Mouse (Mus musculus): ENCODE data around the gene Iqce. TPM values are rescaled to one million over a fixed set of nuclear protein-coding genes. Genes with fewer than 3 reads are reported as not detected.

The Iqce gene
- total and polyA plus RNA-seq, 3 experiments, result 6.4 to 21.2 TPM; not detected in 1

GRCm38 (mm10) chr5:140617714-140618113 lies 84.5 kb downstream of the Iqce start:
- H3K4me3 ChIP-seq (ENCODE audit: control insufficient read depth in 1 of 2, insufficient read depth in 1 of 2, low read depth in 2 of 2, low read length in 2 of 2), result no peak overlapping the region
- H3K27me3 ChIP-seq (ENCODE audit: control insufficient read depth in 1 of 2, insufficient read depth in 2 of 2, low read length in 2 of 2), result no peaks in the 10 kb centered on the region
- peaks cover 8 to 37% of the 10 kb centered on the region in 2 experiments for H3K4me1 ChIP-seq (ENCODE audit: control insufficient read depth in 1 of 2, insufficient read depth in 2 of 2, low read length in 2 of 2)
- peak overlapping the region; percentile 64 for H3K27ac ChIP-seq (ENCODE audit: control insufficient read depth, low read depth, low read length)
- peak; percentile 88 for DNase-seq (ENCODE audit: low read depth, low spot score)
- peaks cover 0 to 30% of the 10 kb centered on the region in 2 experiments; a peak in 2 of 4 replicates for H3K36me3 ChIP-seq (ENCODE audit: control insufficient read depth in 1 of 2, insufficient read depth in 2 of 2, low read length in 2 of 2)
- H3K9ac ChIP-seq (ENCODE audit: control insufficient read depth, low read depth, low read length, poor library complexity, severe bottlenecking), result peak overlapping the region; percentile 4
- H3K9me3 ChIP-seq (replicated peaks; ENCODE audit: insufficient read depth, low read length), result no peaks in the 10 kb centered on the region
- no peaks in the 10 kb centered on the region for H3K79me2 ChIP-seq (ENCODE audit: control insufficient read depth, insufficient read depth, low read length, poor library complexity)
- peak; percentile 80; the same call in 1 of the 2 replicates for TF ChIP-seq MAZ (IDR thresholded peaks at IDR 0.05; ENCODE audit: low read depth, low read length)
- TF ChIP-seq CHD2 (IDR thresholded peaks at IDR 0.05; ENCODE audit: low read length), result no peak
- no peak for TF ChIP-seq E2F4 (IDR thresholded peaks at IDR 0.05; ENCODE audit: borderline replicate concordance, low read depth, low read length)
- TF ChIP-seq NRF1 (IDR thresholded peaks at IDR 0.05; ENCODE audit: insufficient read depth, low read depth, low read length, poor library complexity, severe bottlenecking), result 0 out of 2 replicates have a peak, but pooled peaks have one; percentile 27
- TF ChIP-seq ELF1 (IDR thresholded peaks at IDR 0.05; ENCODE audit: low read depth, low read length), result peak; percentile 77
- peak; percentile 74 for TF ChIP-seq MAX (IDR thresholded peaks at IDR 0.05; ENCODE audit: low read length)
- no peak for TF ChIP-seq JUND (IDR thresholded peaks at IDR 0.05; ENCODE audit: low read depth, low read length)
- TF ChIP-seq CTCF (IDR thresholded peaks at IDR 0.05 in 2 of 3, conservative IDR thresholded peaks at IDR 0.05 in 1 of 3; ENCODE audit: control insufficient read depth in 1 of 3, insufficient read depth in 1 of 3, low read depth in 2 of 3, low read length in 3 of 3, poor library complexity in 1 of 3, severe bottlenecking in 1 of 3), result no peak
- no peak for TF ChIP-seq UBTF (IDR thresholded peaks at IDR 0.05; ENCODE audit: borderline replicate concordance, insufficient read depth, low read depth, low read length)
- no peak for TF ChIP-seq TCF12 (IDR thresholded peaks at IDR 0.05; ENCODE audit: low read depth, low read length)
- peak; percentile 85 for TF ChIP-seq MYC (IDR thresholded peaks at IDR 0.05; ENCODE audit: low read depth, low read length)
- peak; percentile 58; the same call in 1 of the 2 replicates for TF ChIP-seq ETS1 (IDR thresholded peaks at IDR 0.05; ENCODE audit: low read depth, low read length)
- TF ChIP-seq GABPA (IDR thresholded peaks at IDR 0.05; ENCODE audit: low read depth, low read length), result no peak
- 0 out of 2 replicates have a peak, but pooled peaks have one; percentile 45 for TF ChIP-seq HCFC1 (IDR thresholded peaks at IDR 0.05; ENCODE audit: low read depth, low read length)
- TF ChIP-seq USF2 (IDR thresholded peaks at IDR 0.05; ENCODE audit: borderline replicate concordance in 1 of 2, insufficient read depth in 1 of 2, low read depth in 1 of 2, low read length in 2 of 2), result no peak
- TF ChIP-seq POLR2AphosphoS5 (IDR thresholded peaks at IDR 0.05; ENCODE audit: borderline replicate concordance, low read depth, low read length), result no peak
- no peak for TF ChIP-seq TAL1 (IDR thresholded peaks at IDR 0.05; ENCODE audit: low read length)
- TF ChIP-seq ZNF384 (IDR thresholded peaks at IDR 0.05; ENCODE audit: low read depth, low read length), result no peak
- no peak for TF ChIP-seq GATA1 (IDR thresholded peaks at IDR 0.05; ENCODE audit: low read depth, low read length)
- TF ChIP-seq EP300 (IDR thresholded peaks at IDR 0.05; ENCODE audit: low read depth in 1 of 2, low read length in 2 of 2), result peak; percentile 56 to 59
- TF ChIP-seq CHD1 (IDR thresholded peaks at IDR 0.05; ENCODE audit: low read depth, low read length), result no peak
- no peak for TF ChIP-seq BHLHE40 (IDR thresholded peaks at IDR 0.05; ENCODE audit: borderline replicate concordance, low read depth, low read length)
- TF ChIP-seq SMC3 (IDR thresholded peaks at IDR 0.05; ENCODE audit: low read depth, low read length), result 0 out of 2 replicates have a peak, but pooled peaks have one; percentile 6
- no peak for TF ChIP-seq MEF2A (IDR thresholded peaks at IDR 0.05; ENCODE audit: extremely low read depth, insufficient replicate concordance, low read depth, low read length, poor library complexity, severe bottlenecking)
- TF ChIP-seq MAFK (IDR thresholded peaks at IDR 0.05; ENCODE audit: borderline replicate concordance, low read depth, low read length), result no peak
- TF ChIP-seq POLR2AphosphoS2 (IDR thresholded peaks at IDR 0.05; ENCODE audit: low read length), result no peak
- no peak; the same call in 1 of the 2 replicates for TF ChIP-seq MXI1 (IDR thresholded peaks at IDR 0.05; ENCODE audit: low read depth, low read length)
- no peak; the same call in 1 of the 2 replicates for TF ChIP-seq MYB (IDR thresholded peaks at IDR 0.05; ENCODE audit: low read depth, low read length)
- no peak for TF ChIP-seq KAT2A (conservative IDR thresholded peaks at IDR 0.05; ENCODE audit: low read depth, low read length)
- TF ChIP-seq SIN3A (IDR thresholded peaks at IDR 0.05; ENCODE audit: low read length), result peak; percentile 44; the same call in 1 of the 2 replicates
- TF ChIP-seq RAD21 (IDR thresholded peaks at IDR 0.05; ENCODE audit: low read depth, low read length), result no peak
- no peak for TF ChIP-seq ZKSCAN1 (IDR thresholded peaks at IDR 0.05; ENCODE audit: low read depth, low read length)
- TF ChIP-seq ZMIZ1 (IDR thresholded peaks at IDR 0.05; ENCODE audit: low read depth, low read length), result no peak
- TF ChIP-seq NELFE (IDR thresholded peaks at IDR 0.05; ENCODE audit: low read depth, low read length), result 0 out of 2 replicates have a peak, but pooled peaks have one; percentile 21
- no peak for TF ChIP-seq ZC3H11A (IDR thresholded peaks at IDR 0.05; ENCODE audit: low read depth, low read length)
- 0 out of 2 replicates have a peak, but pooled peaks have one; percentile 44 for TF ChIP-seq RCOR1 (IDR thresholded peaks at IDR 0.05; ENCODE audit: low read depth, low read length)
- peak; percentile 59 for TF ChIP-seq TBP (IDR thresholded peaks at IDR 0.05; ENCODE audit: low read depth, low read length)

Data from MEL (cell line).